Mouse (Mus musculus) MEL (cell line): ENCODE data around the gene Gdpd3. TPM values are rescaled to one million over a fixed set of nuclear protein-coding genes. Genes with fewer than 3 reads are reported as not detected.

ENCODE experiments used
- DNase-seq: peaks from one replicate; pipeline ENCODE4 v3.0.0; 2011; ENCODE audit warnings: low read depth, low spot score
- H3K27ac ChIP-seq: 2 replicates; pipeline ENCODE4 v1.5.1; 2012; ENCODE audit warnings: low read depth, mild to moderate bottlenecking, control low read depth, low read length, moderate library complexity; ENCODE audit not compliant: control insufficient read depth
- H3K27me3 ChIP-seq, 2 experiments: fragments of 150-350 bp in 1 of 2; sonication (generic) in 1 of 2; 2 replicates each; pipeline ENCODE4 v1.6.1; 2012; ENCODE audit warnings: low read length in 2 of 2, mild to moderate bottlenecking in 2 of 2, improper control_type of control experiment in 1 of 2, moderate library complexity in 1 of 2; ENCODE audit not compliant: insufficient read depth in 2 of 2, control insufficient read depth in 1 of 2
- H3K36me3 ChIP-seq, 2 experiments: 2 replicates each; pipeline ENCODE4 v1.6.1; 2012 to 2014; ENCODE audit warnings: low read length in 2 of 2, improper control_type of control experiment in 1 of 2, inconsistent platforms in 1 of 2, mild to moderate bottlenecking in 1 of 2; ENCODE audit not compliant: insufficient read depth in 2 of 2, control insufficient read depth in 1 of 2
- H3K4me1 ChIP-seq, 2 experiments: fragments of 150-350 bp in 1 of 2; sonication (generic) in 1 of 2; 2 replicates each; pipeline ENCODE4 v1.6.1; 2012; ENCODE audit warnings: low read length in 2 of 2, improper control_type of control experiment in 1 of 2, mild to moderate bottlenecking in 1 of 2; ENCODE audit not compliant: insufficient read depth in 2 of 2, control insufficient read depth in 1 of 2
- H3K4me3 ChIP-seq, 2 experiments: fragments of 150-350 bp in 1 of 2; sonication (generic) in 1 of 2; 2 replicates each; pipeline ENCODE4 v1.5.1; 2012; ENCODE audit warnings: low read depth in 2 of 2, low read length in 2 of 2, mild to moderate bottlenecking in 2 of 2, moderate library complexity in 2 of 2, control low read depth in 1 of 2, improper control_type of control experiment in 1 of 2; ENCODE audit not compliant: control insufficient read depth in 1 of 2, insufficient read depth in 1 of 2
- H3K79me2 ChIP-seq: 2 replicates; pipeline ENCODE4 v1.6.1; 2012; ENCODE audit warnings: mild to moderate bottlenecking, low read length, moderate library complexity; ENCODE audit not compliant: control insufficient read depth, poor library complexity, insufficient read depth
- H3K9ac ChIP-seq: 2 replicates; pipeline ENCODE4 v1.6.1; 2012; ENCODE audit warnings: low read depth, mild to moderate bottlenecking, control low read depth, low read length, moderate library complexity; ENCODE audit not compliant: control insufficient read depth, poor library complexity, severe bottlenecking
- H3K9me3 ChIP-seq: fragments of 150-350 bp; sonication (generic); replicated peaks from 2 replicates; pipeline ENCODE4 v1.6.1; 2012; ENCODE audit warnings: mild to moderate bottlenecking, low read length, improper control_type of control experiment, moderate library complexity; ENCODE audit not compliant: insufficient read depth
- CHD2 ChIP-seq: IDR thresholded peaks from 2 replicates; pipeline ENCODE4 v1.6.1; 2011; ENCODE audit warnings: low read length, improper control_type of control experiment
- CTCF ChIP-seq, 3 experiments: IDR thresholded peaks in 2 of 3; conservative IDR thresholded peaks in 1 of 3; 2 replicates each; pipeline ENCODE4 v1.5.1; 2011 to 2012; ENCODE audit warnings: low read length in 3 of 3, low read depth in 2 of 3, mild to moderate bottlenecking in 2 of 3, improper control_type of control experiment in 1 of 3, inconsistent platforms in 1 of 3, mixed read lengths in 1 of 3, moderate library complexity in 1 of 3; ENCODE audit not compliant: control insufficient read depth in 1 of 3, insufficient read depth in 1 of 3, poor library complexity in 1 of 3, severe bottlenecking in 1 of 3
- E2F4 ChIP-seq: IDR thresholded peaks from 2 replicates; pipeline ENCODE4 v1.6.1; 2011; ENCODE audit warnings: low read depth, low read length, improper control_type of control experiment, borderline replicate concordance
- ELF1 ChIP-seq: IDR thresholded peaks from 2 replicates; pipeline ENCODE4 v1.6.1; 2014; ENCODE audit warnings: low read depth, mild to moderate bottlenecking, inconsistent platforms, low read length, improper control_type of control experiment, moderate library complexity
- EP300 ChIP-seq, 2 experiments: IDR thresholded peaks; 2 replicates each; pipeline ENCODE4 v1.6.1; 2011; ENCODE audit warnings: improper control_type of control experiment in 2 of 2, low read length in 2 of 2, low read depth in 1 of 2, mild to moderate bottlenecking in 1 of 2
- ETS1 ChIP-seq: IDR thresholded peaks from 2 replicates; pipeline ENCODE4 v1.6.1; 2012; ENCODE audit warnings: low read depth, mild to moderate bottlenecking, inconsistent platforms, low read length, improper control_type of control experiment, moderate library complexity
- GABPA ChIP-seq: IDR thresholded peaks from 2 replicates; pipeline ENCODE4 v1.6.1; 2012; ENCODE audit warnings: low read depth, mild to moderate bottlenecking, inconsistent platforms, low read length, improper control_type of control experiment, moderate library complexity
- GATA1 ChIP-seq: IDR thresholded peaks from 2 replicates; pipeline ENCODE4 v1.6.1; 2011; ENCODE audit warnings: low read depth, low read length, improper control_type of control experiment
- KAT2A ChIP-seq: conservative IDR thresholded peaks from 2 replicates; pipeline ENCODE4 v1.6.1; 2012; ENCODE audit warnings: low read depth, low read length, improper control_type of control experiment, inconsistent platforms
- MAX ChIP-seq: IDR thresholded peaks from 2 replicates; pipeline ENCODE4 v1.6.1; 2011; ENCODE audit warnings: low read length, improper control_type of control experiment
- MEF2A ChIP-seq: IDR thresholded peaks from 2 replicates; pipeline ENCODE4 v1.6.1; 2014; ENCODE audit warnings: low read depth, mild to moderate bottlenecking, inconsistent platforms, low read length, improper control_type of control experiment; ENCODE audit not compliant: poor library complexity, insufficient replicate concordance, severe bottlenecking; ENCODE audit errors: extremely low read depth
- MXI1 ChIP-seq: IDR thresholded peaks from 2 replicates; pipeline ENCODE4 v1.6.1; 2011; ENCODE audit warnings: mild to moderate bottlenecking, low read depth, low read length, improper control_type of control experiment
- MYC ChIP-seq: IDR thresholded peaks from 2 replicates; pipeline ENCODE4 v1.6.1; 2011; ENCODE audit warnings: low read depth, mild to moderate bottlenecking, low read length, improper control_type of control experiment, moderate library complexity
- POLR2AphosphoS5 ChIP-seq: IDR thresholded peaks from 2 replicates; pipeline ENCODE4 v1.6.1; 2012; ENCODE audit warnings: low read depth, borderline replicate concordance, mild to moderate bottlenecking, inconsistent platforms, low read length, moderate library complexity, mixed read lengths
- SIN3A ChIP-seq: IDR thresholded peaks from 2 replicates; pipeline ENCODE4 v1.6.1; 2012; ENCODE audit warnings: low read length, improper control_type of control experiment, inconsistent platforms
- TCF12 ChIP-seq: IDR thresholded peaks from 2 replicates; pipeline ENCODE4 v1.6.1; 2014; ENCODE audit warnings: low read depth, mild to moderate bottlenecking, inconsistent platforms, low read length, improper control_type of control experiment, moderate library complexity
- UBTF ChIP-seq: IDR thresholded peaks from 2 replicates; pipeline ENCODE4 v1.6.1; 2012; ENCODE audit warnings: low read depth, mild to moderate bottlenecking, inconsistent platforms, low read length, improper control_type of control experiment, moderate library complexity, borderline replicate concordance; ENCODE audit not compliant: insufficient read depth
- USF1 ChIP-seq: IDR thresholded peaks from 2 replicates; pipeline ENCODE4 v1.6.1; 2014; ENCODE audit warnings: low read depth, mild to moderate bottlenecking, inconsistent platforms, low read length, improper control_type of control experiment, moderate library complexity
- USF2 ChIP-seq, 2 experiments: IDR thresholded peaks; 2 replicates each; pipeline ENCODE4 v1.6.1; 2011 to 2012; ENCODE audit warnings: improper control_type of control experiment in 2 of 2, low read length in 2 of 2, borderline replicate concordance in 1 of 2, inconsistent platforms in 1 of 2, low read depth in 1 of 2, mild to moderate bottlenecking in 1 of 2; ENCODE audit not compliant: insufficient read depth in 1 of 2
- ZC3H11A ChIP-seq: IDR thresholded peaks from 2 replicates; pipeline ENCODE4 v1.6.1; 2012; ENCODE audit warnings: low read depth, mild to moderate bottlenecking, inconsistent platforms, low read length, improper control_type of control experiment
- ZKSCAN1 ChIP-seq: IDR thresholded peaks from 2 replicates; pipeline ENCODE4 v1.6.1; 2012; ENCODE audit warnings: low read depth, mild to moderate bottlenecking, inconsistent platforms, low read length, improper control_type of control experiment, moderate library complexity
- ZMIZ1 ChIP-seq: IDR thresholded peaks from 2 replicates; pipeline ENCODE4 v1.6.1; 2012; ENCODE audit warnings: low read depth, mild to moderate bottlenecking, inconsistent platforms, low read length, improper control_type of control experiment, moderate library complexity
- polyA plus RNA-seq, 2 experiments: library from polyadenylated mRNA; stranded (reverse) in 1 of 2; unstranded in 1 of 2; fragments of >175 nt in 1 of 2; fragments of >200 nt in 1 of 2; gene quantifications; 2 replicates each; pipeline versions ENCODE4 v1.2.1 to v1.2.4; 2012; ENCODE audit warnings: low replicate concordance in 2 of 2, low read depth in 1 of 2; ENCODE audit not compliant: insufficient read length in 2 of 2, insufficient read depth in 1 of 2, missing spikeins in 1 of 2
- total RNA-seq: library from RNA; depleted of rRNA; stranded (reverse); fragments of 300-350 nt; gene quantifications from 2 replicates; pipeline ENCODE4 v1.2.3, GENCODE M21; 2012; rRNA removed

Gene Gdpd3
- total RNA-seq (12.6 and 12.7 TPM in 2 replicates), polyA plus RNA-seq (10 to 100 TPM in 1 of 2 experiments, not detected in 1; 13.0 TPM)

- no peaks in the 10 kb centered on the region for H3K79me2 ChIP-seq
- peaks cover 0 to 3% of the 10 kb centered on the region in 2 experiments; a peak in 1 of 4 replicates for H3K36me3 ChIP-seq
- H3K4me1 ChIP-seq: peaks cover 5 to 10% of the 10 kb centered on the region in 2 experiments; a peak in 1 of 4 replicates
- H3K9me3 ChIP-seq: no peaks in the 10 kb centered on the region
- DNase-seq: no peak
- no peak within 1 kb of the TSS for H3K27ac ChIP-seq
- no peaks in the 10 kb centered on the region for H3K27me3 ChIP-seq
- H3K9ac ChIP-seq: no peak within 1 kb of the TSS
- TF ChIP-seq MAX (no peak), ELF1 (no peak), ZC3H11A (no peak), UBTF (no peak), MEF2A (no peak), ZMIZ1 (no peak)
- no peak within 1 kb of the TSS for H3K4me3 ChIP-seq
Measured at GRCm38 (mm10) chr7:126766201-126766600, at the start of gene Gdpd3. Gene Gdpd3 (plus strand): TSS chr7:126766334.

GRCm38 (mm10) chr7:126717566-126717965 is 48.6 kb upstream of the Gdpd3 start:
- H3K4me3 ChIP-seq: no peak overlapping the region
- no peak for DNase-seq
- TF ChIP-seq POLR2AphosphoS5: no peak
- TF ChIP-seq ZKSCAN1: no peak
- no peak for TF ChIP-seq MXI1
- no peak for TF ChIP-seq GATA1
- no peak for TF ChIP-seq USF1
- TF ChIP-seq MAX: no peak
- no peak for TF ChIP-seq GABPA
- no peak for TF ChIP-seq USF2 (IDR thresholded peaks at IDR 0.05; ENCODE audit: borderline replicate concordance in 1 of 2, insufficient read depth in 1 of 2, low read depth in 1 of 2, low read length in 2 of 2)
- TF ChIP-seq TCF12: no peak
- no peak for TF ChIP-seq SIN3A
- no peak for TF ChIP-seq ETS1
- no peak for TF ChIP-seq CHD2
- TF ChIP-seq KAT2A: no peak
- TF ChIP-seq MEF2A: no peak
- no peak for TF ChIP-seq EP300 (IDR thresholded peaks at IDR 0.05; ENCODE audit: low read depth in 1 of 2, low read length in 2 of 2)
- no peak for TF ChIP-seq E2F4
- TF ChIP-seq MYC: no peak
- TF ChIP-seq CTCF (IDR thresholded peaks at IDR 0.05 in 2 of 3, conservative IDR thresholded peaks at IDR 0.05 in 1 of 3; ENCODE audit: control insufficient read depth in 1 of 3, insufficient read depth in 1 of 3, low read depth in 2 of 3, low read length in 3 of 3, poor library complexity in 1 of 3, severe bottlenecking in 1 of 3): no peak
- no peaks in the 10 kb centered on the region for H3K4me1 ChIP-seq
- no peak overlapping the region for H3K27ac ChIP-seq
- no peaks in the 10 kb centered on the region for H3K36me3 ChIP-seq
- peaks cover 3 to 7% of the 10 kb centered on the region in 2 experiments for H3K27me3 ChIP-seq
- no peaks in the 10 kb centered on the region for H3K9me3 ChIP-seq
- H3K79me2 ChIP-seq: no peaks in the 10 kb centered on the region
- H3K9ac ChIP-seq: no peak overlapping the region
